Mouse (Mus musculus) right cerebral cortex, postnatal 14 days (tissue): ENCODE results near the gene BC147527.
"Not testable (repeated sequence)": the region's sequence is repeated elsewhere in the genome, so short reads cannot be mapped to it uniquely, and the experiment has no call there.

Experiments
- DNase-seq: peaks from one replicate; pipeline ENCODE4 v3.0.0; 2022

The BC147527 gene

GRCm38 (mm10) chr13:120299991-120300442 lies at the start of gene BC147527:
BC147527 (plus strand) TSS chr13:120300392.
- no peak for DNase-seq

- not testable (repeated sequence) for DNase-seq
Observed at GRCm38 (mm10) chr13:120251208-120251924, 48.8 kb upstream of the BC147527 start.

- DNase-seq = not testable (repeated sequence)
Observed at GRCm38 (mm10) chr13:120258817-120259658, 41.2 kb upstream of the BC147527 start.

GRCm38 (mm10) chr13:120259718-120260117 lies 40.5 kb upstream of the BC147527 start:
- not testable (repeated sequence) for DNase-seq

- not testable (repeated sequence) for DNase-seq
Observed at GRCm38 (mm10) chr13:120262870-120263269, 37.3 kb upstream of the BC147527 start, which contains the start of gene AF067061. AF067061 (plus strand) TSS chr13:120263114.

GRCm38 (mm10) chr13:120277837-120278236 lies 22.4 kb upstream of the BC147527 start:
- not testable (repeated sequence) for DNase-seq

GRCm38 (mm10) chr13:120278784-120279183 lies 21.4 kb upstream of the BC147527 start:
- DNase-seq = no peak

- DNase-seq = no peak
Observed at GRCm38 (mm10) chr13:120299324-120299894, 783 bp upstream of the BC147527 start.

GRCm38 (mm10) chr13:120300853-120301252 lies 661 bp downstream of the BC147527 start:
- DNase-seq = no peak

- DNase-seq = no peak
Observed at GRCm38 (mm10) chr13:120310749-120311148, 10.6 kb downstream of the BC147527 start.

GRCm38 (mm10) chr13:120313584-120313983 lies 13.4 kb downstream of the BC147527 start:
- DNase-seq = peak; percentile 8

GRCm38 (mm10) chr13:120316578-120316977 lies 16.4 kb downstream of the BC147527 start, which contains the start of gene Tcstv3:
Tcstv3 (plus strand) TSS chr13:120316878.
- DNase-seq = not testable (repeated sequence)

GRCm38 (mm10) chr13:120320183-120320582 lies 20.0 kb downstream of the BC147527 start:
- no peak for DNase-seq

GRCm38 (mm10) chr13:120320721-120321120 lies 20.5 kb downstream of the BC147527 start:
- DNase-seq = no peak
